Mouse (Mus musculus) ES-Bruce4 (cell line): ENCODE measurements around the gene Plpp7. TPM values are rescaled to one million over a fixed set of nuclear protein-coding genes. Genes with fewer than 3 reads are reported as not detected.
A peak's percentile ranks its signal among the peaks of the same experiment; 100 is the strongest.

Experiments
- H3K27ac ChIP-seq: 2 replicates; pipeline ENCODE4 v1.5.1; 2012; ENCODE audit warnings: low read length, inconsistent platforms; ENCODE audit not compliant: insufficient read depth
- H3K27me3 ChIP-seq: 2 replicates; pipeline ENCODE4 v1.6.1; 2012; ENCODE audit warnings: mild to moderate bottlenecking, low read length, inconsistent platforms; ENCODE audit not compliant: control insufficient read depth, poor library complexity, insufficient read depth, severe bottlenecking
- H3K36me3 ChIP-seq: 2 replicates; pipeline ENCODE4 v1.6.1; 2012; ENCODE audit warnings: inconsistent platforms, mild to moderate bottlenecking, low read length, moderate library complexity; ENCODE audit not compliant: control insufficient read depth, poor library complexity, insufficient read depth, severe bottlenecking
- H3K4me1 ChIP-seq: one replicate; pipeline ENCODE4 v1.8.1; 2011; ENCODE audit warnings: low read length; ENCODE audit not compliant: control insufficient read depth, insufficient read depth
- H3K4me3 ChIP-seq: 2 replicates; pipeline ENCODE4 v1.5.1; 2011; ENCODE audit warnings: low read depth, mild to moderate bottlenecking, low read length
- H3K9ac ChIP-seq: 2 replicates; pipeline ENCODE4 v1.6.1; 2012; ENCODE audit warnings: low read depth, mild to moderate bottlenecking, inconsistent platforms; ENCODE audit not compliant: poor library complexity, severe bottlenecking
- H3K9me3 ChIP-seq: replicated peaks from 2 replicates; pipeline ENCODE4 v1.6.1; 2012; ENCODE audit warnings: mild to moderate bottlenecking, low read length, inconsistent platforms; ENCODE audit not compliant: control insufficient read depth, poor library complexity, insufficient read depth, severe bottlenecking
- CTCF ChIP-seq: IDR thresholded peaks from one replicate; pipeline ENCODE4 v1.8.1; 2011; ENCODE audit warnings: low read depth, low read length
- EP300 ChIP-seq: IDR thresholded peaks from 2 replicates; pipeline ENCODE4 v1.6.1; 2011; ENCODE audit warnings: low read depth, low read length; ENCODE audit not compliant: insufficient read depth
- POLR2A ChIP-seq: IDR thresholded peaks from one replicate; pipeline ENCODE4 v1.8.1; 2011; ENCODE audit warnings: low read length; ENCODE audit not compliant: insufficient read depth
- polyA plus RNA-seq: library from polyadenylated mRNA; stranded (reverse); fragments of >200 nt; gene quantifications from 2 replicates; pipeline ENCODE4 v1.2.4, GENCODE M21; 2011; ENCODE audit warnings: low read depth; ENCODE audit not compliant: missing spikeins, insufficient read depth, insufficient read length

Gene Plpp7
- polyA plus RNA-seq, result 1.2 TPM in 1 of 2 replicates, not detected in the other

- no peak for TF ChIP-seq POLR2A
- no peak for TF ChIP-seq EP300
- no peak within 1 kb of the TSS for H3K9ac ChIP-seq
- H3K27me3 ChIP-seq, result no peaks in the 10 kb centered on the region
- H3K4me3 ChIP-seq, result peak within 1 kb of the TSS; percentile 43
- no peaks in the 10 kb centered on the region for H3K9me3 ChIP-seq
- no peak within 1 kb of the TSS for H3K27ac ChIP-seq
- H3K36me3 ChIP-seq, result no peaks in the 10 kb centered on the region
- H3K4me1 ChIP-seq, result no peaks in the 10 kb centered on the region
These were observed at the start of gene Plpp7 for GRCm38 (mm10) chr2:32095351-32096121. Plpp7 (plus strand) TSS chr2:32095528.

- peaks cover 37% of the 10 kb centered on the region for H3K36me3 ChIP-seq
- H3K4me1 ChIP-seq, result no peaks in the 10 kb centered on the region
- no peak overlapping the region for H3K27ac ChIP-seq
- TF ChIP-seq POLR2A, result no peak
- no peak overlapping the region for H3K4me3 ChIP-seq
- no peaks in the 10 kb centered on the region for H3K27me3 ChIP-seq
- H3K9me3 ChIP-seq, result no peaks in the 10 kb centered on the region
- no peak overlapping the region for H3K9ac ChIP-seq
These were observed 49.3 kb upstream of the Plpp7 start for GRCm38 (mm10) chr2:32046009-32046408.

DNA sequence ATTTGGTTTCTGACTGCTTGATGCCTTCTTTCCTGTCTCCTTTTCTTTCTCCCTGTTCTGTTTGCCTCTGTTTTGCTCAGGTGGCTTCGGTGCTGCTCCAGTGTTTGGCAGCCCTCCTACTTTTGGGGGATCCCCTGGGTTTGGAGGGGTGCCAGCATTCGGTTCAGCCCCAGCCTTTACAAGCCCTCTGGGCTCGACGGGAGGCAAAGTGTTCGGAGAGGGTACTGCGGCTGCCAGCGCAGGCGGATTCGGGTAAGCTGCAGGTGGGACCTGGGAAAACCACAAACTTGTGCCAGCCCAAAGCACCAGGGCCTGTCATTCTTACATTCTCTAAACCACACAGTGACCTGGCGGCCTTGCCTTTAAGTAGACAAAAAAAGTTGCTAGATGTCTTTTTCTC, 48.0 kb upstream of the Plpp7 start:
- Histone ChIP-seq H3K27ac (no peak overlapping the region), H3K4me3 (no peak overlapping the region), H3K9ac (no peak overlapping the region), H3K36me3 (peaks cover 37% of the 10 kb centered on the region), H3K9me3 (no peaks in the 10 kb centered on the region), H3K4me1 (no peaks in the 10 kb centered on the region), H3K27me3 (no peaks in the 10 kb centered on the region)
- TF ChIP-seq POLR2A (no peak), CTCF (no peak), EP300 (no peak)

DNA sequence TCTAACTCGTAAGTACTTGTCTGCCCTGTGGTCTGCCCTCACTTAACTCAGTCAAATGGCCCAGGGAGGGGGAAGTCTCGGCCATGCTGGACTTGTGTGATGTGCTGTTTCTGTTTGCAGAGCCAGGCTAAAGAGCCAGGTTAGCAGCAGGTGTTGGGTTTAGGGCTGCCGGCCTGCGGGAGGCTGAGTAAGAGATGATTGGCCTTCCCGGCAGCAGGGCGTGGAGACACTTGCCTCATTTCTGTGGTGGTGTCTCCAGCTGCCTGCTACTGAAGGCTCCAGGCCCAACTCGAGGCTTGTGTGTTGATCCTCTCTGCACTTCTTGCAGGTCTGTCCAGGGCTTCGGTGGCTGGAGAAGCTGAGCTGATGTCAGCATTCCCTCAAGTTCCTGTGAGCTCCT, 43.5 kb upstream of the Plpp7 start:
- H3K27ac ChIP-seq, result no peak overlapping the region
- no peak overlapping the region for H3K9ac ChIP-seq
- no peaks in the 10 kb centered on the region for H3K9me3 ChIP-seq
- TF ChIP-seq CTCF, result no peak
- TF ChIP-seq EP300, result no peak
- no peak for TF ChIP-seq POLR2A
- no peaks in the 10 kb centered on the region for H3K4me1 ChIP-seq
- no peak overlapping the region for H3K4me3 ChIP-seq
- no peaks in the 10 kb centered on the region for H3K27me3 ChIP-seq
- H3K36me3 ChIP-seq, result peaks cover 21% of the 10 kb centered on the region

DNA sequence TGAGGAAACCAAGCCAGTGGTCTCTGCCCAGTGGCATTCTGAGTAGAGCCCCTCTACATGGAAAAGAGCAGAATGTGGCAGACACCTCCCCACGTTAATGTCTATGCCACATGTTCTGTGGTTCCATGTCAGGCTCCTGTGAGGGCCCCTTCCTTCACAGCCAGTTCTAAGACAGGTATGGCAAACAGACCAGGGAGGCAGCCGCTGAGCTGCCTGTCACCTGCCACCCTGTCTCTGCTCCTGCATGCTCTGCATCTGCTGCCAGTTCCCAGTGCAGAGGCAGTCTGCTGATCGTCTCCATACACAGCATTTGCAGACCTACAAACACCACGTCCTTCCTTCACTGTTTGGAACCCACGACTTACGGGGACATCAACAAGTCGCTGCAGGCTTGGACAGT, 42.9 kb upstream of the Plpp7 start:
- H3K4me3 ChIP-seq, result no peak overlapping the region
- H3K36me3 ChIP-seq, result peaks cover 19% of the 10 kb centered on the region
- H3K9ac ChIP-seq, result no peak overlapping the region
- no peaks in the 10 kb centered on the region for H3K4me1 ChIP-seq
- H3K9me3 ChIP-seq, result no peaks in the 10 kb centered on the region
- TF ChIP-seq CTCF, result no peak
- TF ChIP-seq EP300, result no peak
- TF ChIP-seq POLR2A, result no peak
- no peak overlapping the region for H3K27ac ChIP-seq
- no peaks in the 10 kb centered on the region for H3K27me3 ChIP-seq

DNA sequence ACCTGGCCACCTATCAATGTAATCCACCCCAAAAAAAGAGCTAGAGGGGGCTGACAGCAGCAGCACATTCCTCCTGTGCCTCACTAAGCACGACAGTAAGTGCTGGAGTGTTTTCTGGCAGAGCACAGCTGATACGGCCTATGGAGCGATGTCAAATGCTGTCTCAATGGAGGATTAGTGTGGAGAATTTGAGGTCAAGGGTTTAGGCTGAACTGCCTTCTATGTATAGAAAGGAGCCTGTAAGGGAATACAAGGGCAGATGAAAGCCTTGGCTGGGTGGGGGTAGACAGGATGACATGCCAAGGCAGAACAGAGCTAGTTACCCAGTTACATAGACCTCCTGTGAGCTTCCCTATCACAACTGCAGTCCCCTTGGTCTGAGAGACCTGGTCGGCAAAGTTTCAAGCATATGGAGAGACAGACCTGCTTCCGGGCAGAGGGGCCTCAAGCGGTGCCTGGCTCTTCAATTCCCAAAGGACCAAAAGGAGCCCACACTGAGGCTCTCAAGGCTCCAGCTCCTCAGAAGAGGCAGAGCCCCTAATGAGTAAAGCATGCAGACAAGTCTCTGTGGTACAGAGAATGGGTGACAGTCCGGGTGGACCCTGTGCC, 39.9 kb upstream of the Plpp7 start:
- TF ChIP-seq CTCF (no peak), POLR2A (no peak), EP300 (no peak)
- Histone ChIP-seq H3K9me3 (no peaks in the 10 kb centered on the region), H3K4me1 (no peaks in the 10 kb centered on the region), H3K27me3 (no peaks in the 10 kb centered on the region), H3K36me3 (peaks cover 7% of the 10 kb centered on the region), H3K4me3 (no peak overlapping the region), H3K27ac (no peak overlapping the region), H3K9ac (no peak overlapping the region)
